Mouse (Mus musculus) intestine, embryonic 14.5 days (tissue): ENCODE measurements around the gene Art4. TPM values are rescaled to one million over a fixed set of nuclear protein-coding genes. Genes with fewer than 3 reads are reported as not detected.
A peak's percentile ranks its signal among the peaks of the same experiment; 100 is the strongest.

Experiments used
- ATAC-seq: fragments of 200-750 bp; cut with Nextera tagmentation; replicated peaks from 2 replicates; pipeline ENCODE4 v1.8.0; 2017; ENCODE audit warnings: low read depth, moderate number of reproducible peaks, moderate TSS enrichment, moderate library complexity; ENCODE audit not compliant: low FRiP score, low TSS enrichment
- DNase-seq: peaks from one replicate; pipeline ENCODE4 v3.0.0-alpha.2; 2018; ENCODE audit warnings: low spot score
- H3K27ac ChIP-seq: fragments of 300-500 bp; sonication (generic); 2 replicates; pipeline ENCODE4 v1.5.1; 2014; ENCODE audit warnings: low read depth, mild to moderate bottlenecking, control low read depth
- H3K27me3 ChIP-seq: fragments of 300-500 bp; sonication (generic); replicated peaks from 2 replicates; pipeline ENCODE4 v1.6.1; 2014; ENCODE audit warnings: low read length, control low read depth; ENCODE audit not compliant: control insufficient read depth, insufficient read depth
- H3K36me3 ChIP-seq: fragments of 300-500 bp; sonication (generic); 2 replicates; pipeline ENCODE4 v1.6.1; 2014; ENCODE audit warnings: low read length, control low read depth; ENCODE audit not compliant: control insufficient read depth, insufficient read depth
- H3K4me1 ChIP-seq: fragments of 300-500 bp; sonication (generic); replicated peaks from 2 replicates; pipeline ENCODE4 v1.6.1; 2014; ENCODE audit warnings: low read length, control low read depth, mixed read lengths; ENCODE audit not compliant: control insufficient read depth, insufficient read depth
- H3K4me2 ChIP-seq: fragments of 300-500 bp; sonication (generic); 2 replicates; pipeline ENCODE4 v1.6.1; 2014; ENCODE audit warnings: low read length
- H3K4me3 ChIP-seq: fragments of 300-500 bp; sonication (generic); 2 replicates; pipeline ENCODE4 v1.5.1; 2014; ENCODE audit warnings: low read depth, low read length, control low read depth, mixed read lengths
- H3K9ac ChIP-seq: fragments of 300-500 bp; sonication (generic); 2 replicates; pipeline ENCODE4 v1.6.1; 2014; ENCODE audit warnings: mild to moderate bottlenecking, low read length
- H3K9me3 ChIP-seq: fragments of 300-500 bp; sonication (generic); 2 replicates; pipeline ENCODE4 v1.6.1; 2016; ENCODE audit warnings: low read length, control low read depth; ENCODE audit not compliant: control insufficient read depth
- WGBS: fragments of 180-500 bp; shearing (Covaris S2); extraction: QIAGEN DNeasy Blood & Tissue Kit; methylation state at CpG from one replicate; pipeline ENCODE4 v1.1.7; 2014; 5-methylcytosine and 5-hydroxymethylcytosine counted together
- polyA plus RNA-seq: library from polyadenylated mRNA; unstranded; fragments of >200 nt; fragmentation: Nextera tagmentation; extraction: Ambion mirVana; gene quantifications from 2 replicates; pipeline ENCODE4 v1.2.1, GENCODE M21; 2014

The Art4 gene
- polyA plus RNA-seq, 1 experiment from 2014 or later: 2.0 TPM

GRCm38 (mm10) chr6:136813117-136813516, 44.4 kb downstream of the Art4 start:
- H3K9ac ChIP-seq: no peak overlapping the region
- WGBS: 45% methylated on average over 4 of the region's 4 CpGs
- H3K27ac ChIP-seq: no peak overlapping the region
- H3K27me3 ChIP-seq: no peaks in the 10 kb centered on the region
- H3K36me3 ChIP-seq: peaks cover 64% of the 10 kb centered on the region
- no peaks in the 10 kb centered on the region for H3K9me3 ChIP-seq
- H3K4me1 ChIP-seq: peaks cover 14% of the 10 kb centered on the region; the same call in 1 of the 2 replicates
- H3K4me3 ChIP-seq: no peak overlapping the region
- no peak for ATAC-seq
- peak; percentile 53 for DNase-seq
- no peak overlapping the region for H3K4me2 ChIP-seq

DNA sequence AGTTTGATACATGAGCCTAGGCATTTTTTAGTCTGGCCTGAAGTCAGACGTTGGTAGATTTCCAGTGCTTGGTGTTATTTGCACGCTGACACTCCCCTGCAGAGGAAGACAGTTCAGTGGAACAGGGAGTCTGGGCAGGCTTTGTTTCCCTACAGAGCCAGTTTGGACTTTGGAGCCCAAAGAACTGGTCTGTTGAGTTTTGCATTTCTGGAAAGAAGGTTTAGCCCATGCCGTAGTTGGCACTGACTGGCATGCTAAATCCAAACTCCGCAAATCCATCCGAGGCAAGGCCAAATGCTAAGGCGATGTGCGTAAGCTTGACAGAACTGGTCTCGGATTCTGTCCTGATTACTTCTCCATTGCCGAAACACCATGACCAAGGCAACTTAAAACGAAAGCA, 46.3 kb downstream of the Art4 start:
- H3K4me2 ChIP-seq: no peak overlapping the region
- WGBS: 85% methylated on average over 10 of the region's 10 CpGs

GRCm38 (mm10) chr6:136809673-136810072, 47.9 kb downstream of the Art4 start:
- H3K9me3 ChIP-seq: no peaks in the 10 kb centered on the region
- WGBS: 76% methylated on average over 13 of the region's 13 CpGs
- peaks cover 22% of the 10 kb centered on the region for H3K4me1 ChIP-seq
- DNase-seq (peak; percentile 50), ATAC-seq (no peak)
- no peak overlapping the region for H3K27ac ChIP-seq
- peak overlapping the region; percentile 96 for H3K4me2 ChIP-seq
- H3K9ac ChIP-seq: peak overlapping the region; percentile 65; the same call in 1 of the 2 replicates
- peaks cover 31% of the 10 kb centered on the region for H3K36me3 ChIP-seq
- H3K4me3 ChIP-seq: peak overlapping the region; percentile 76; the same call in 1 of the 2 replicates
- H3K27me3 ChIP-seq: no peaks in the 10 kb centered on the region

More for the DNA sequence above, 46.3 kb downstream of the Art4 start:
- Histone ChIP-seq H3K27ac (no peak overlapping the region), H3K36me3 (peaks cover 45% of the 10 kb centered on the region), H3K4me3 (no peak overlapping the region), H3K4me1 (peaks cover 17% of the 10 kb centered on the region), H3K27me3 (no peaks in the 10 kb centered on the region), H3K9me3 (no peaks in the 10 kb centered on the region), H3K9ac (no peak overlapping the region)
- DNase-seq: peak; percentile 53
- no peak for ATAC-seq

DNA sequence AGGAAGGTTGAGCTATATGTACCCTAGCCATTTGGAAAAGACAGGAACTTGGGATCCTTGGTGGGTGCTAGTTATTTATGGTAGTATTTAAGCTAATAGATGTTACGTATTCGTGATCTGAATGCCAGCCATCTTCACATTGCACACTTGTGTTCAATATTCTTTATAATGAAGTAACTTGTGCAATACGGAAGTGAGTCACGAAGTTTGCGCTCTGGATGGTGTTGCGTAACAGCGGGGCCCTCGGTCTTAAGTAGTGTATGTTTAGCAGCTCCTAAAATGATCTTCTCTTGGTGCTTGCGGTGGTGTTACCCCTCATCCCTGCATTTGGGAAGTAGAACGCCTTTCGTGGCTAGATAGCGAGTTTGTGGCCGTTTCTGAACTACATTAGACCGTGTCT, 48.5 kb downstream of the Art4 start:
- H3K9me3 ChIP-seq: no peaks in the 10 kb centered on the region
- H3K27me3 ChIP-seq: no peaks in the 10 kb centered on the region
- H3K27ac ChIP-seq: no peak overlapping the region
- H3K36me3 ChIP-seq: peaks cover 25% of the 10 kb centered on the region
- peaks cover 22% of the 10 kb centered on the region for H3K4me1 ChIP-seq
- DNase-seq: peak; percentile 57
- ATAC-seq: no peak
- H3K9ac ChIP-seq: peak overlapping the region; percentile 65
- H3K4me2 ChIP-seq: peak overlapping the region; percentile 96
- 30% methylated on average over 14 of the region's 14 CpGs for WGBS
- peak overlapping the region; percentile 76 for H3K4me3 ChIP-seq

DNA sequence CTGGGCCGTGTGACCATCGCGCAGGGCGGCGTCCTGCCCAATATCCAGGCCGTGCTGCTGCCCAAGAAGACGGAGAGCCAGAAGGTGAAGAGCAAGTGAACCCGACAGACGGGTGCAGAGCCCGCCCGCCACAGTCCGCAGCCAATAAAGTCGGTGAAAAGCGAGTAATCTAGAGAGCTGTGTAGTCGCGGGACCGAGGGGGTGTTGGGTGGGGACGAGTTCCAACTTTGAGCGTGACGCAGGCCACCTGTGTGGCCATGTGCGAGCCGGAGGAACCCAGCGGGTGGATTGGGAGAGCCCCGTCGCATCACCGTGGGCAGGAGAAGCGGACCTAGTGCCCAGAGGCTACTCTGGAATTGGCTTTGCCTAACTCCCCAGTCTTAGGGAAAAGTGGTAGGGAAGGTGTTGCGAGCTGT, 48.9 kb downstream of the Art4 start:
- Histone ChIP-seq H3K27ac (peak overlapping the region; percentile 85), H3K4me1 (peaks cover 22% of the 10 kb centered on the region), H3K4me2 (peak overlapping the region; percentile 96), H3K27me3 (no peaks in the 10 kb centered on the region), H3K9ac (peak overlapping the region; percentile 65), H3K9me3 (no peaks in the 10 kb centered on the region), H3K36me3 (peaks cover 21% of the 10 kb centered on the region), H3K4me3 (peak overlapping the region; percentile 76)
- under 1% methylated on average over 28 of the region's 28 CpGs for WGBS
- ATAC-seq (peak; percentile 4), DNase-seq (peak; percentile 76)

DNA sequence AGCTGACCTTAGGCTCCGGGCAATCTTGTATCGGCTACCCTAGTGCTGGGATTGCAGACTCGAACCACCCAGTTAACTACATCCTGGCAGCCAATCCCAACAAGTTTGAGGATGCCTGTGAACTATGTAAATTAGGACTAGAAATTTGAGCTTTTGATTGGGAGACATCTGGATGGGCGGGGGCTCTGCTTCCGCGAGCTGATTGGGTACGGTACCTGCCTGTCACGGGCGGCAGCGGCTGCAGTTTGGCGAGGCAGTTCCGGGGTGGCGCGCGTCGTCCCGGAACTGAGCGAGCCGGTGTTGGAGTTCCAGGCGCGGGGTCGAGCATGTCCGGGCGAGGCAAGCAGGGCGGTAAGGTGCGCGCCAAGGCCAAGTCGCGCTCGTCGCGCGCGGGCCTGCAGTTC, 49.5 kb downstream of the Art4 start, which contains the start of gene H2afj:
Gene H2afj, plus strand, starts transcription at position 231 of the 404 bp plus-strand sequence.
- Histone ChIP-seq H3K27ac (peak within 1 kb of the TSS; percentile 85), H3K4me3 (peak within 1 kb of the TSS; percentile 76), H3K4me2 (peak within 1 kb of the TSS; percentile 96), H3K9ac (peak within 1 kb of the TSS; percentile 65), H3K27me3 (no peaks in the 10 kb centered on the region), H3K9me3 (no peaks in the 10 kb centered on the region), H3K36me3 (peaks cover 14% of the 10 kb centered on the region), H3K4me1 (peaks cover 23% of the 10 kb centered on the region)
- DNase-seq (peak; percentile 100), ATAC-seq (peak; percentile 77)
- WGBS: under 1% methylated on average over 34 of the region's 34 CpGs

- peaks cover 26% of the 10 kb centered on the region for H3K4me1 ChIP-seq
- H3K36me3 ChIP-seq: peaks cover 9% of the 10 kb centered on the region
- H3K9ac ChIP-seq: peak overlapping the region; percentile 44
- DNase-seq (peak; percentile 64), ATAC-seq (peak; percentile 8; the same call in 1 of the 2 replicates)
- H3K4me2 ChIP-seq: peak overlapping the region; percentile 96
- H3K27me3 ChIP-seq: no peaks in the 10 kb centered on the region
- peak overlapping the region; percentile 76 for H3K4me3 ChIP-seq
- no peaks in the 10 kb centered on the region for H3K9me3 ChIP-seq
- peak overlapping the region; percentile 85 for H3K27ac ChIP-seq
- 31% methylated on average over 18 of the region's 18 CpGs for WGBS
Measured at GRCm38 (mm10) chr6:136807395-136808013, 50.0 kb downstream of the Art4 start.

GRCm38 (mm10) chr6:136806819-136807218, 50.7 kb downstream of the Art4 start:
- Histone ChIP-seq H3K4me3 (no peak overlapping the region), H3K9me3 (no peaks in the 10 kb centered on the region), H3K27me3 (no peaks in the 10 kb centered on the region), H3K36me3 (peaks cover 2% of the 10 kb centered on the region; the same call in 1 of the 2 replicates), H3K4me1 (peaks cover 26% of the 10 kb centered on the region), H3K27ac (0 out of 2 replicates have a peak overlapping the region, but pooled peaks have one; percentile 85), H3K9ac (no peak overlapping the region), H3K4me2 (peak overlapping the region; percentile 96)
- DNase-seq (peak; percentile 51), ATAC-seq (no peak)
- 67% methylated on average over 5 of the region's 5 CpGs for WGBS

- H3K9me3 ChIP-seq: no peaks in the 10 kb centered on the region
- no peaks in the 10 kb centered on the region for H3K36me3 ChIP-seq
- no peak for DNase-seq
- H3K9ac ChIP-seq: no peak overlapping the region
- no peak overlapping the region for H3K4me2 ChIP-seq
- 78% methylated on average over 1 of the region's 1 CpGs for WGBS
- ATAC-seq: no peak
- peak overlapping the region; percentile 100; the same call in 1 of the 2 replicates for H3K27ac ChIP-seq
- H3K4me3 ChIP-seq: no peak overlapping the region; the same call in 1 of the 2 replicates
- peaks cover 23% of the 10 kb centered on the region for H3K4me1 ChIP-seq
- no peaks in the 10 kb centered on the region for H3K27me3 ChIP-seq
Measured at GRCm38 (mm10) chr6:136805409-136805775, 52.1 kb downstream of the Art4 start.
